Mouse (Mus musculus) MEL (cell line): ENCODE measurements around the gene Pole4. TPM values are rescaled to one million over a fixed set of nuclear protein-coding genes. Genes with fewer than 3 reads are reported as not detected.

Source experiments
- DNase-seq: peaks from one replicate; pipeline ENCODE4 v3.0.0; 2011; ENCODE audit warnings: low read depth, low spot score
- H3K27ac ChIP-seq: 2 replicates; pipeline ENCODE4 v1.5.1; 2012; ENCODE audit warnings: low read depth, mild to moderate bottlenecking, control low read depth, low read length, moderate library complexity; ENCODE audit not compliant: control insufficient read depth
- H3K27me3 ChIP-seq, 2 experiments: fragments of 150-350 bp in 1 of 2; sonication (generic) in 1 of 2; 2 replicates each; pipeline ENCODE4 v1.6.1; 2012; ENCODE audit warnings: low read length in 2 of 2, mild to moderate bottlenecking in 2 of 2, improper control_type of control experiment in 1 of 2, moderate library complexity in 1 of 2; ENCODE audit not compliant: insufficient read depth in 2 of 2, control insufficient read depth in 1 of 2
- H3K36me3 ChIP-seq, 2 experiments: 2 replicates each; pipeline ENCODE4 v1.6.1; 2012 to 2014; ENCODE audit warnings: low read length in 2 of 2, improper control_type of control experiment in 1 of 2, inconsistent platforms in 1 of 2, mild to moderate bottlenecking in 1 of 2; ENCODE audit not compliant: insufficient read depth in 2 of 2, control insufficient read depth in 1 of 2
- H3K4me1 ChIP-seq, 2 experiments: fragments of 150-350 bp in 1 of 2; sonication (generic) in 1 of 2; 2 replicates each; pipeline ENCODE4 v1.6.1; 2012; ENCODE audit warnings: low read length in 2 of 2, improper control_type of control experiment in 1 of 2, mild to moderate bottlenecking in 1 of 2; ENCODE audit not compliant: insufficient read depth in 2 of 2, control insufficient read depth in 1 of 2
- H3K4me3 ChIP-seq, 2 experiments: fragments of 150-350 bp in 1 of 2; sonication (generic) in 1 of 2; 2 replicates each; pipeline ENCODE4 v1.5.1; 2012; ENCODE audit warnings: low read depth in 2 of 2, low read length in 2 of 2, mild to moderate bottlenecking in 2 of 2, moderate library complexity in 2 of 2, control low read depth in 1 of 2, improper control_type of control experiment in 1 of 2; ENCODE audit not compliant: control insufficient read depth in 1 of 2, insufficient read depth in 1 of 2
- H3K79me2 ChIP-seq: 2 replicates; pipeline ENCODE4 v1.6.1; 2012; ENCODE audit warnings: mild to moderate bottlenecking, low read length, moderate library complexity; ENCODE audit not compliant: control insufficient read depth, poor library complexity, insufficient read depth
- H3K9ac ChIP-seq: 2 replicates; pipeline ENCODE4 v1.6.1; 2012; ENCODE audit warnings: low read depth, mild to moderate bottlenecking, control low read depth, low read length, moderate library complexity; ENCODE audit not compliant: control insufficient read depth, poor library complexity, severe bottlenecking
- H3K9me3 ChIP-seq: fragments of 150-350 bp; sonication (generic); replicated peaks from 2 replicates; pipeline ENCODE4 v1.6.1; 2012; ENCODE audit warnings: mild to moderate bottlenecking, low read length, improper control_type of control experiment, moderate library complexity; ENCODE audit not compliant: insufficient read depth
- E2F4 ChIP-seq: IDR thresholded peaks from 2 replicates; pipeline ENCODE4 v1.6.1; 2011; ENCODE audit warnings: low read depth, low read length, improper control_type of control experiment, borderline replicate concordance
- ETS1 ChIP-seq: IDR thresholded peaks from 2 replicates; pipeline ENCODE4 v1.6.1; 2012; ENCODE audit warnings: low read depth, mild to moderate bottlenecking, inconsistent platforms, low read length, improper control_type of control experiment, moderate library complexity
- GATA1 ChIP-seq: IDR thresholded peaks from 2 replicates; pipeline ENCODE4 v1.6.1; 2011; ENCODE audit warnings: low read depth, low read length, improper control_type of control experiment
- HCFC1 ChIP-seq: IDR thresholded peaks from 2 replicates; pipeline ENCODE4 v1.6.1; 2012; ENCODE audit warnings: low read depth, mild to moderate bottlenecking, inconsistent platforms, low read length, improper control_type of control experiment, moderate library complexity
- JUND ChIP-seq: IDR thresholded peaks from 2 replicates; pipeline ENCODE4 v1.6.1; 2011; ENCODE audit warnings: low read depth, mild to moderate bottlenecking, improper control_type of control experiment, low read length
- KAT2A ChIP-seq: conservative IDR thresholded peaks from 2 replicates; pipeline ENCODE4 v1.6.1; 2012; ENCODE audit warnings: low read depth, low read length, improper control_type of control experiment, inconsistent platforms
- MEF2A ChIP-seq: IDR thresholded peaks from 2 replicates; pipeline ENCODE4 v1.6.1; 2014; ENCODE audit warnings: low read depth, mild to moderate bottlenecking, inconsistent platforms, low read length, improper control_type of control experiment; ENCODE audit not compliant: poor library complexity, insufficient replicate concordance, severe bottlenecking; ENCODE audit errors: extremely low read depth
- MXI1 ChIP-seq: IDR thresholded peaks from 2 replicates; pipeline ENCODE4 v1.6.1; 2011; ENCODE audit warnings: mild to moderate bottlenecking, low read depth, low read length, improper control_type of control experiment
- NELFE ChIP-seq: IDR thresholded peaks from 2 replicates; pipeline ENCODE4 v1.6.1; 2011; ENCODE audit warnings: low read depth, low read length, improper control_type of control experiment
- POLR2A ChIP-seq, 2 experiments: IDR thresholded peaks; 2 replicates each; pipeline ENCODE4 v1.6.1; 2011 to 2012; ENCODE audit warnings: low read length in 2 of 2, mild to moderate bottlenecking in 2 of 2, control low read depth in 1 of 2, improper control_type of control experiment in 1 of 2, low read depth in 1 of 2, moderate library complexity in 1 of 2; ENCODE audit not compliant: control insufficient read depth in 1 of 2, insufficient read depth in 1 of 2, poor library complexity in 1 of 2
- POLR2AphosphoS5 ChIP-seq: IDR thresholded peaks from 2 replicates; pipeline ENCODE4 v1.6.1; 2012; ENCODE audit warnings: low read depth, borderline replicate concordance, mild to moderate bottlenecking, inconsistent platforms, low read length, moderate library complexity, mixed read lengths
- RAD21 ChIP-seq: IDR thresholded peaks from 2 replicates; pipeline ENCODE4 v1.6.1; 2011; ENCODE audit warnings: mild to moderate bottlenecking, low read depth, low read length, improper control_type of control experiment
- SMC3 ChIP-seq: IDR thresholded peaks from 2 replicates; pipeline ENCODE4 v1.6.1; 2011; ENCODE audit warnings: low read depth, low read length, improper control_type of control experiment
- TAL1 ChIP-seq: IDR thresholded peaks from 2 replicates; pipeline ENCODE4 v1.6.1; 2012; ENCODE audit warnings: mild to moderate bottlenecking, inconsistent platforms, low read length, moderate library complexity, mixed read lengths
- TBP ChIP-seq: IDR thresholded peaks from 2 replicates; pipeline ENCODE4 v1.8.0; 2011; ENCODE audit warnings: low read depth, low read length, improper control_type of control experiment
- UBTF ChIP-seq: IDR thresholded peaks from 2 replicates; pipeline ENCODE4 v1.6.1; 2012; ENCODE audit warnings: low read depth, mild to moderate bottlenecking, inconsistent platforms, low read length, improper control_type of control experiment, moderate library complexity, borderline replicate concordance; ENCODE audit not compliant: insufficient read depth
- USF1 ChIP-seq: IDR thresholded peaks from 2 replicates; pipeline ENCODE4 v1.6.1; 2014; ENCODE audit warnings: low read depth, mild to moderate bottlenecking, inconsistent platforms, low read length, improper control_type of control experiment, moderate library complexity
- ZC3H11A ChIP-seq: IDR thresholded peaks from 2 replicates; pipeline ENCODE4 v1.6.1; 2012; ENCODE audit warnings: low read depth, mild to moderate bottlenecking, inconsistent platforms, low read length, improper control_type of control experiment
- ZNF384 ChIP-seq: IDR thresholded peaks from 2 replicates; pipeline ENCODE4 v1.6.1; 2012; ENCODE audit warnings: low read depth, mild to moderate bottlenecking, inconsistent platforms, low read length, improper control_type of control experiment
- polyA plus RNA-seq, 2 experiments: library from polyadenylated mRNA; stranded (reverse) in 1 of 2; unstranded in 1 of 2; fragments of >175 nt in 1 of 2; fragments of >200 nt in 1 of 2; gene quantifications; 2 replicates each; pipeline versions ENCODE4 v1.2.1 to v1.2.4; 2012; ENCODE audit warnings: low replicate concordance in 2 of 2, low read depth in 1 of 2; ENCODE audit not compliant: insufficient read length in 2 of 2, insufficient read depth in 1 of 2, missing spikeins in 1 of 2
- total RNA-seq: library from RNA; depleted of rRNA; stranded (reverse); fragments of 300-350 nt; gene quantifications from 2 replicates; pipeline ENCODE4 v1.2.3, GENCODE M21; 2012

Gene Pole4
- total and polyA plus RNA-seq, 3 experiments, result 67.2 to 76.7 TPM; not detected in 1

- Histone ChIP-seq H3K4me1 (no peaks in the 10 kb centered on the region), H3K36me3 (peaks cover 0 to 12% of the 10 kb centered on the region in 2 experiments; a peak in 2 of 4 replicates), H3K79me2 (no peaks in the 10 kb centered on the region), H3K27me3 (no peaks in the 10 kb centered on the region), H3K27ac (no peak overlapping the region)
- TF ChIP-seq SMC3 (no peak), KAT2A (no peak), JUND (no peak), ETS1 (no peak), NELFE (no peak), GATA1 (no peak), MXI1 (no peak), RAD21 (no peak), POLR2AphosphoS5 (no peak), MEF2A (no peak), HCFC1 (no peak)
- TF ChIP-seq, all 39 proteins: peak for 0
- no peak overlapping the region for H3K4me3 ChIP-seq
- no peaks in the 10 kb centered on the region for H3K9me3 ChIP-seq
- H3K9ac ChIP-seq, result no peak overlapping the region
- no peak for DNase-seq
These were observed 32.7 kb upstream of the Pole4 start for GRCm38 (mm10) chr6:82737634-82738540.

DNA sequence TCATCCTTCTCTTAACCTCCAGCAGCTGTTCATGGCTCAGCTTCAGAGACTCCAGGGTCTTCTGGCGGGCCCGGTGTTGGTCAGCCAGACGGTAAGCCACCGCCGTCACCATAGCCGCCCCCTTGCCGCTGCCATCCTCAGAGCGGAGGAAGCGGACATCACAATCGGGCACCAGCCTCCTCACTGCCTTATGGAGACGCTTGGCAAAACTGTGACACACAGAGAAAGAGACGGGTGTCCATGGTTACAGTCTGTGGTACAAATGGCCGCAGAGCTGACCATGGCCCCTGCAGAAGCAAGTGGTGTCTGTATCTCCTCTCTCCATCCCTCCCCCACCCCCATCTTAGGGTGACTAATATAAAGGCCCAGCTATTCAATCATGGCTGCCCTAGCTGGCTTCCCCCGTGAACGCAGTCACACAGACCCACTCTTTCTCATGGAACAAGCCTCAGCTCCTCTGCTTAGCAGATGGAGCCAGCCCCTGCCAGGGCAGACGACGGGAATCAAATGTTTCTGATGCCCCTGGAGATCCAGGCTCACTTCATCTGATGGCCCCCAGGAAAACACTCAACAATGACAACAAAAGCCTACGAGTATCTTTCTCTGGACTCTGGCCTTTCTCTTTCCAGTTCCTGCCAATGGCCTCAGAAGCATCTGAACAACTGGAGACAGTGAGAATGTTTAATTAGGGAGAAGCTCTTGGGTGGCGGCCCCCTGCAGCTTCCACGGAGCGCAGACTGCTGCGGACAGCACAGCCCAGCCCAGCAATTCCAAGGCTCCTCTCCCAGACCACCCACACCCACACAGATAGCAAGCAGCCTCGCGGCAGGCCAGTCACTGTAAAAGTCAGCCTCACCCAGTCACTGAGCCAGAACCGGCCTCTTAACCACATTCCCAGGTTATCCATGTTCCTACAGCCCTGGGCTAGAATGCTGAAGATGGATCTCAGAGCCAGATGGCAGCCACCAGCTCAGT lies 31.7 kb upstream of the Pole4 start:
- H3K27me3 ChIP-seq, result no peaks in the 10 kb centered on the region
- H3K9me3 ChIP-seq, result no peaks in the 10 kb centered on the region
- no peak overlapping the region for H3K9ac ChIP-seq
- H3K4me3 ChIP-seq, result no peak overlapping the region
- H3K4me1 ChIP-seq, result no peaks in the 10 kb centered on the region
- no peaks in the 10 kb centered on the region for H3K79me2 ChIP-seq
- DNase-seq, result no peak
- TF ChIP-seq JUND (no peak), UBTF (no peak), POLR2AphosphoS5 (no peak), TAL1 (no peak), ZC3H11A (no peak), POLR2A (IDR thresholded peaks at IDR 0.05; ENCODE audit: control insufficient read depth in 1 of 2, insufficient read depth in 1 of 2, low read depth in 1 of 2, low read length in 2 of 2, poor library complexity in 1 of 2) (no peak), MXI1 (no peak), USF1 (no peak), ZNF384 (no peak), E2F4 (no peak), TBP (no peak)
- TF ChIP-seq, all 39 proteins: peak for 0
- Histone ChIP-seq H3K36me3 (peaks cover 0 to 10% of the 10 kb centered on the region in 2 experiments; a peak in 2 of 4 replicates), H3K27ac (no peak overlapping the region)
